Mouse (Mus musculus) frontal cortex, postnatal 25 days (tissue): ENCODE data around the gene Tcerg1l.

Experiments
- DNase-seq, 2 experiments: peaks; one replicate each; pipeline ENCODE4 v3.0.0; 2022; ENCODE audit warnings: low spot score in 2 of 2

The Tcerg1l gene

DNA sequence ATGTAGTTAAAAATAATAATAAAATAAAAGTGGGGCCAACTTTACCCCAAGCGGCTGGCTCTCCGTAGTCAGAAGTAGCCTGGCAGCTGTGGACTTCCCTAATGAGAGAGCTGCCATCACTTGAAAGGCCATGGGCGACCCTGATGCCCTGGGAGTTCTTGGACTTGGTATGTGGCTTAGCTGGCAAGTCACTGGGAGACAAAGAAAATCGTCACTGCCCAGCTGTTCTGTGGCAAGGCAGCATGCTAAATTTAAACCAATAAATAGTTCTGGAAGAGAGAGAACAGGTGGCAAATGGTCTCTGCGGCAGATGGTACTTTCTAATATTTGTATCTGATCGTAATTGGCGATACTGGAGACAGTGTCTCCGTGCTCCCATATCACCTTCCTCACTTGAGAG, 40.1 kb downstream of the Tcerg1l start:
- DNase-seq, result no peak

DNA sequence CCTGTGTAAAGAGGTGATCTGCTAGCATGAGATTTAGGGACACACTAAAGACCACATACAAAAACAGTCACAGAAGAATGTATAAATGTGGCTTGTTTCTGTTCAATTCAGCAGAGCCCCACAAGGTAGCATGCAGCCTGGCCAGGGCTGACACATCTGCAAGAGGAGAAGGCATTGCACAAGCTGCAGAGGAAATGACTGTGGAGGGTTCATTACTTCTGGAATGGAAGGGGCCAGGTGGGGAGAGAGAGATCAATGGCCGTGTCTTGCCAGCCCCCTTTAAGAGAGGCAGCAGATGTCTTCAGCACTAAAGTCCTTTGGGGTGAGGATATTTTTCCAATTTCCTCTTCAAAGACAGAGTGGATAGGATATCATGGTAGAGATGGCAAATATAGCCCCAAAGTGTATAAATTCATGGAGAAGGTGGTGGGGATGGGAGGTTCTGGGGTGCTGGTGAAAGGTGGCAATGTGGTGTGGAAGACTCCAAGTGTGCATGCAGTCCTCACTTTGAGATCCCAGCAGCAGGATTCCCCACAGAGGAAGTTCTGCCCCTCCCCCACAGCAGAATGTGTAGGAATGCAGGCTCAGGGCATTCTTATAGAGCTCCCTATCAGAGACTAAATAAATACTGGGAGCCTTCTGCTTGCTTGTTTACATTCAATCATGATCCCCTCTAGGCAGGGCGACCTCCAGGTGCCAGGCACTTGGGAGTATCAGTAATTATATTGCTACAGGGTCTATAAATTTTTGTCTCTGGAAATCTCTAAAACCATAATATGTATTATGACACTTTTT, 40.7 kb downstream of the Tcerg1l start:
- no peak for DNase-seq

DNA sequence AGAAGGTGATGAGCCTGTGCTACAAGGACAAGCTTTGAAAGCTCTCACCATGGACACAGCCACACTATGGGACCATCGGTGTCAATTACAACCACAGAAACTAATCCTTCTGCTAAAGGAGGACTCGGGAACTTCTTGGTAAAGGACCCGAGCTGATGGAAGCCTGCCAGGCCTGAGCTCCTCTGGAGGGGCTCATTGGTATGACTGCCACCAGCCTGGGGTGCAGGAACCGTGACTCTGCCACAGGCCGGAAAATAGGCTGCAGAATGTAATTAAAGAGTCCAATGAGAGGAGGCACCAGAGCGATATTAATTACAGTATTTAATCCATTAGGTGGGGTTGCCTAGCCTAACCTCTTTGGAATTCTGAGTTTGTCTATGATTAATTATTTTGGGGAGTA, 52.1 kb downstream of the Tcerg1l start:
- DNase-seq, result no peak

DNA sequence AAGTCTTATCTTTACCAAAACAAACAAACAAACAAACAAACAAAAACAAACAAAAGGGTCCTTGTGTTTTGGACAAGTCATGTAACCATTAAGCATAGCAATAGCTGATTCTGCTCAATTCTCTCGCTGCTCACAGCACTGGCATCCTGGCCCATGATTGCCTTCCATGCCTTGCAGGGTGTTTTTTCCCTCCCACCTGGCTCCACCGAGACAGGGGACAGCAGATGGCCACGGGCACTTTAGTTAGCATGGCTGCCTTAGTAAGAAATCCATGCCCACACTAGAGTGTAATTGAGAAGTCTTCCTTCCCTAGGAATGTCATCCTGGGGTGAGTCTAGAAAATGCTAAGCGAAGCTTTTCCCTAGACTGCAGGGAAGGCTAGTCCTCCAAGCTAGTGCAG, 59.1 kb downstream of the Tcerg1l start:
- no peak for DNase-seq

DNA sequence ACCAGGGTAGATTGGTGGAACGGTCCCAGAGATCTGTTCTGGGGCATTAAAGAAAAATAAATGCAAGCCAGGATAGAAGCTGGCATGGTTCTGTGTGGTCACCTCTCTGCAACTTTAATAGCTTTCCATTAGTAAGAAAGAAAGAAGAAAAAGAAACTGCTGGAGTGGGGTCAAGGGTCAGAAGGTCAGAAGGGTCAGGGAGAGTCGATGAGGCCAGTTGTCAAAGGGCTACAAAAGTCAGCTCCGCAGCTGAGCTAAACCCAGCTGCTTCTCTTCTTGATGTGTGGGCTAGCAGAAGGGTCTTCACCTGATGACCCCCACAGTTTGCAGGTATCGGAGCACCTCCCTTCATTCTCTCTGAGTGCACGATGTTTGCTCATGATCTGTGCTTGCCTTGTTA, 59.6 kb downstream of the Tcerg1l start:
- no peak for DNase-seq

DNA sequence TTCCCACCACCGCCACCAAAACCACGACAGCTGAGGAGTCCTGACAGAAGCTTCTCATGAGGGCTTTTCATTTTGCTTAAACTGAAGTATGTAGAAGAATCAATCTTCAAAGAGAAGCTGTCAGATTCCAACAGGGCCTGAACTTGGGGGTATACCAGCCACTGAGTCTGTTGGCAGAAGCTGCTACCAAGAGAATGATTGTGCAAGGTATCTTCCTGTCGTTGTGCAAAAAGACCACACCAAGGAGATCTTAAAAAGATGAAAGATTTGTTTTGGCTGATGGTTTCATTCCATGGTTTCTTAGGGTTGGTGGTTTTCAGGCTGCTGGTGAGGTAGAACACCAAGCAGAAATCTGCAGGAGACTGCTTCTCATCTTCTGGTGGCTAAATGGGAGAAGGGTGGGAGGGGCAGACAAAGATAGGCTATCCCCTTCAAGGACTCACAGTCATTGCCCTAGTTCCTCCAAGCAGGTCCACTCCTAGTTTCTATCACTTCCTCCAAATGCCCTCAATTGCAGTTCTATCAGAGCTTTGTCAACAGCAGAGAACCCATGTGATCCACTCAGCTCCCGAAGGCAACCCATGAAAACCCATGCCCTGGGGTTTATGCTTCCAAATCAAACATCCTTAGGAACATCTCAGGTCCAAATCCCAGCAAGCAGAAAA, 64.9 kb downstream of the Tcerg1l start:
- DNase-seq, result no peak

DNA sequence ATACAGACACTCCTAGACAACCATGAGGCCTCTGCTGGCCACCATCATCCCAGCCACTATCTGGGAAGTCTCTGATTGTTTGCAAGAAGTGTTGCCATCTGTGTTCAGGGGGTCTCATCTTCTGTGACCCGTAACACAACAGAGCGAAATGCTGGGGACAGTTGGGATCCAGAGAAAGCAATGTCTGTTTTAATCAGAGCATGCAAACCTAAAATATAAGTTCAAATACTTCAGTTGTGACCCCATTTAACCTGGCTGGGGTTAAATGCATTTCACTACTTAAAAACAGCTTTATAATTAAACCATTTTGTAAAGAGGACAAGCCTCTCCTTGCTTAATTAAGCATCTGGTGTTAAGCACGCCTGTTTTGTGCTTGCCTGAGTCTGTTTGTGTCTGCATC, 66.3 kb downstream of the Tcerg1l start:
- no peak for DNase-seq

DNA sequence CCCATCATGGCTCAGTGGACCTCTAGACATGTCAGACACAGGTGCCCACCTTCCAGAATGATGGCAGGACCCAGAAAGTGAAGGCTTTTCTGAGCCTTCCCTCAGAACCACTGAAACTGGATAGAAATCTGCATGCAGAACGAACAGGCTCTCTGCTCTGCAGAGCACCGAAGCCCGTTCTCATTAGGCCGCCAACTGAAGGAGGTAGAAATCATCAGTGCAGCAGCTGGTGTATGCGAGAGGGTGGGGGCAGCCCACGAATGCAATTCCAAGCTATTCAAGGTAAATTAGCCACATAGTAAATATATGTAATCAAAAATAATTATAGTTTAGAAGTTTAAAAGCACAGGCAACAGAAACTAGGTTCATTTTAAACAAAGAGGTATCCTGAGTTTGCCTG, 68.9 kb downstream of the Tcerg1l start:
- DNase-seq, result no peak

DNA sequence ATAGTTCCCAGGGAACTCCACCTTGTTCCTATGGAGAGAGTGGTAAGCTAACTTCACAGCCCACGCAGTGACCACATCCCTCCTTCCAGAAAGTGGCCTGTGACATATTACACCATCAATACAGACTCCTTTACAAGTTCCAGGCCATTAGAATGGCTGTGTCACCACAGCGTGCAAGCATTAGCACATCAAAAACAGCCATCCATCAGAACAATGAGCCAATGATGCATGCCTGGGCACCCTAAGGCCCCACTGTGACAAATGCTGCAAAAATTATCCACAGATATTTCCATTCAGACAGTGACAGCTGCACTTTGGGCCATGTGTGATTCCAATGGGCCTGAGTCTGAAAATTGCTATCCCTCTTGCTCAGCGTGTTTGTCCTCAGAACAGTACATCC, 70.8 kb downstream of the Tcerg1l start:
- DNase-seq, result no peak

DNA sequence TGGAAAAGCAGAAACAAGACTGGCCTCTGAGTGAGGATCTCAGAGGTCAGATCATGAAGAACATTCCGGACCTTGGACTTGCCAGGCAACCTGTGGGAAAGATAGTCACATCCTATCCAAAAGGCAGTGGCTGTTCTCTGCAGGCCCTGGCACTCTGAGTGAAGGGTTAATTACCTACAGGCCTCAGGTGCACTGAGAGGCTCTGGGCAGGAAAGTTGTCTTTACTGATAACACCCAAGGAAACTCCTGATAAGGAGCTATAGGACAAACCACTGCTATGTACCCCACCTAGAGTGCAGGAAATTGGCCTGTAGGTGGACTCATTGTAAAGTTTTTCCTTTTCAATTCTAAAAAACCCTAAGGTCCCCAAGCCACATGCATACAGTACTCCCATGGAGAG, 83.8 kb downstream of the Tcerg1l start:
- DNase-seq, result no peak

DNA sequence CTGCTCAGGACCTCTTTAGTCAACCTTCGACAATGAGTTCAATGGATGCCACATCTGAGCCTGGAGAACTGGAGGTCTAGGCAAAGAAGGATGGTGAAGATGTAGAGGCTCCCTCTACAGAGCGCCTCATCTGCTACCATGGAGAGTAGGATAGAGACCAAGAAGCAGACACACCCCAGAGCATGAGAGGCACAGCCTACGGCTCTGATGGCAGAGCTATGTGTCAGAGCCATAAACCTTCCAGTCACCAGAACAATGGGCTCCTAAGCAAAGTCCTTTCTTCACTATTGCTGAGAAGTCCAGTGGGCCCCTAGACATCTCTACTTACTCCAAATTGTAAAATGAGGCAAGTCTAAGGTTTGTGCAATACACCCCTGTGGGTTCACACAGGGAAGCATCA, 91.4 kb downstream of the Tcerg1l start:
- no peak for DNase-seq

DNA sequence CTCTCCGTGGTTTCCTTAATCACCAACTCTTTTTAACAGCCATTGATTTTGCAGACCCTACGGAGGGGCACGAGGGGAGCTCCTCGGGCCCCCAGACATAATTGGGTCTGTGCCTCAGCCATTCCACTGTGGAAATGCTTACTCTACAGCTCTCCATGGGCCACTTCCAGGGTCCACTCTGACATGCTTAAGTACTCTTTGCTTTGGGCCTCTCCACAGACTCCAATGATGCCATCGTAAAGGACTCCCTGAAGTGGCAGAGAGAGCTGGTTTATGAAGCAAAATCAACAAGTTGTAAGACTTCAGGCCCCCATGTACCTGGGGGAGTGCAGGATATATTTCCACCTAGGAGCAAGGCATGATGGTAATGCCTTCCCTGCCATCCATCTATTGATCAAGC, 112.7 kb downstream of the Tcerg1l start:
- no peak for DNase-seq

DNA sequence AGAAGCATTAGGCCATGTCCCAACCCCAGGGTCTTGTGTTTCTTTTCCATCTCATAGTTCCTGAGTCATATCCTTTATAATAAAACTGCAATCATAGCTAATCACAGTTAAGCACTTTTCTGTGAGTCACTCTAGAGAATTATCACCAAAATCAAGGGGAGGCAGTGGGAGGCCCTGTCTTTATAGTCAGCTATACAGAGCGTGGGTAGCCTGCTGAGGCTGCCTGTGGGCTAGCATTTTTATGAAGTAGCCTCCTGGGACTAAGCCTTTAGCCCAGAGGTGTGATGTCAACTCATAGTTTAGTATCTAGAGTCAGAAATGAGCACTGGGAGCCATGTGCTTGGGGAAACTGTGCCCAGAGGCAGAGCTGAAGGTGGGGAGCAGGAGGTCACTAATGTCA, 122.3 kb downstream of the Tcerg1l start:
- DNase-seq, result no peak

DNA sequence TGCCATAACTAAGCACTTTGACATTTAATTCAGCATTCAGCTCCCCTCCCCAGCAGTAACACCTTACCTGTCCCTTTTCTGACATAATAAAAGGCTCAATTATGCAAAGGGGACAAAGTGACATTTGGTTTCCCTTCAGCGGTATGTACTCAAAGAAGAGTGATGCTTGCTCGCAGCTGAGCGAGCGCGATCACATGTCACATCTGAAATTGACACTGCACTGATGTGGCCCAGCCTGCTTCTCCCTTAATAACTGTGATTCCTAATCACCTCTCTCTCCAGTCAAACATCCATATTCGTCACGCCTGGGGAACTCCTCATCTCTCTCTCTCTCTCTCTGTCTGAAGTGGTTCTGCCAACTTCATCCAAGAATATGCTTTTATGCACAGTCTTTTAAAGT, 126.2 kb downstream of the Tcerg1l start:
- DNase-seq, result no peak

DNA sequence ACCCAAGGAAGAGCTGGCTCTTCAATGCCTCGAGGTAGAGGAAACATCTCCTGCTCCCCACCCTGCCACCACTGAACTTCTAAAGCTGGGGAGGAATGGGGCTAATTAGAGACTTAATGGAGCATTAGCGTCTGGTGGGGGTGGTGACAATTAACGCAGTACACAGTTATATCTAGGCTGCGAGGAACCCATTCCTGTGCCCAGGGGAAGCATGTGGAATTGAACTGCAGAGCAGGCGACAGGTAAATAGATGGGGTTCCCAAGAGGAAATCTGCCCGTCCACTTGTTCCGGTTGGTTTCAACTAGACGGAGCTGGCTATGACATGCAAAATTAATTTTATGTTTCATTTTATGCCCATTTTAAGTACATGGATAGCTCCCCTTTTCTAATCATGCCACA, 128.1 kb downstream of the Tcerg1l start:
- DNase-seq, result no peak

DNA sequence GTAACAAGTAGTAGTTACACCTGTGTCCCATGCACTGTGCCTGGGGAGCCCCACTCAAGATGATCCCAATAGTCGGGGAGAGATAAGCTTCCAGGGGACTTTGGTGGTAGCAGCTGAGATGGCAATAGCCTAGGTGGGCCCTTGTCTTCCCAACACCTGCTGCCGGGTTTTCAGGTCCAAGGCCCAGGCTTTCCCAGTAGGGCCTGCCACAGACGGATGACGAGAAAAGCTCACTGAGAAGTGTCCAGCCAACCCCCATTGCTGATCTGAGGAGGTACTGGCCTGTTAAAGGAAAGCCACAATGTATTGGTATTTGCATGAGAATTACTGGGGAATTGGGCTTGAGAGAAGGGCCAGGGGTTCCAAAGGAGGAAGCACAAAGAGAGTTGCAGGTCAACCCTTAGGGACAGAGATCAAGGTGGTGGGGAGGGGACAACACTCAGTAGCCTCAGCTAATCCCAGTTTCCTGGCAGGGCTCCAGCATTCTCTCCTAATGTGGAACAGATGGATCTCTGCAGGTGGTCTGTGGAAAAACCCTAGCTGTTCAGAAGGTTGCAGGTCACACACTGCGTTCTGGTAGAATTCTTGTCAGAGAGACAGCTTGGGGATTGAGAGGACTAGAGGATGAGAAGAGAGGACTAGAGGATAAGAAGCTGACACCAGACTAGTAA, 129.4 kb downstream of the Tcerg1l start:
- no peak for DNase-seq

DNA sequence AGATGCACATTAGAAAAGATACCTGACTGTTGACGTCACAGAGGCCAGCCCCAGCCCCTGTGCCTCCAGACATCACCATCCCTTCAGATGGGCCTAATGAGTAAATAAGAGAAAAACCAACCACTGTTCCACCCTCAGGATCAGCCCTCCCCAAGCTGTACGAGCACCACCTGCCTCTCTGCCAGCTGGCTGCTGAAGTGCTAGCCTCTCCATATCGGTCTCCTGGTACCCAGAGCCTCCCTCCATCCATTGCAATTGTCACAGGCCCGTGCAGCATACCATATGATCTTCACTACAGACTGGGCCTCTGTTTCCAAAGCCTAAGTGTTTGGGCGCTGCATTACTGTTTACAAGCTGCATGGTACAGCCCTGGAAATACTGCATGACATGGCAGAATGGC, 148.9 kb downstream of the Tcerg1l start:
- no peak for DNase-seq

DNA sequence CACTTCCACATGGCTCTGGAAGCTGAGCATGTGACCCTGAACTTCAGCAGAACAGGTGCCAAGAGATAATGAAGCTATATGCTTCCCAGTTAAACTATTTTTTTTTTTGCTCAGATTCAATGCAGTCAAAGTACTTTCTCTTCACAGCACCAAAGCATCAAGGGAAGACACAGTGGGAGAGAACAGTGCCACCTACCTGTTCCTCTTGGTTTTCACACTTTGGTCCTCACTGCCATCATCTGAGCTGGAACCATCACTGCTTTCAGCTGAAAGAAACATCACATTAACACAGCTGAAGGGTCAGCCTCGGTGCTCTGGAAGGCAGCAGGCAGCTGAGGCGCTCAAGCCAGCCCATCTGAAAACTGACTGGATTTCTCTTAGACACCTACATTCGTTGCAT, 149.4 kb downstream of the Tcerg1l start:
- DNase-seq, result peak in 1 of 2 experiments; percentile 15

DNA sequence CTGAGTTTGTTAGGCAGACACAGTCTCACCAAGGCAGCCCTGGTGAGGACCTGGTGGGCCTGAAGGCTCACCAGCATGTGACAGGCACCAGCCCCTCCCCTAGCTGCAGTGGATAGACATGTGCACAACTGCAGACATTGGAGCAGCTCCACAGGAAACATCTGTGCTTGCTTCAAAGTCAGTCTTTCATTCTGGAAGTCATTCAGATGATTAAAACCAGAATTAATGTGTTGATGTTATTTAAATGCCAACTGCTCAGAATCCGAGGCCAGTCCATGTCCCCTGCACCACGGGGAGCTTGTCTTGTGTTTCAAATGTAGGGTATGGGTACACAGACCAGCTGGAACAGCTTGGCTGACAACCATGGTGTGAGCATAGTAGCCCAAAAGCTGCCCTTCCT, 150.8 kb downstream of the Tcerg1l start:
- no peak for DNase-seq

DNA sequence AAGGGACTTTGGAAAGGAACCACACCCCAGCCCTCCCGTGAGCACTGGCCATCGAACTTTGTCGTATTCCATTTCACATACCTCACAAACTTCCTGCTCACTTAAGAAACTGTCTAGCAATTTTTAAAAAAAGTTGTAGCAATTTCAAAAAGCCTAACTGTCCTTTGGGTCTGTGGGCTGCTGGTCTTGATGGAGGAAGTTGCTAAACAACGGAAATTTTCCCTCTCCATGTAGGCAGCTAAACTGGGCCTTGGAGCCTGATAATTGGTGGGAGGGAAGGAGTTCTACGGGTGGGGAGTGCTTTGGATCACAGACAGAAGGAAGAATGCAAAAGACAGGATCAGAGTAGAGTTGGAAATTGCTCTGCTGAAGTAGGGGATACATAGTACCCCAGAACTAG, 155.3 kb downstream of the Tcerg1l start:
- DNase-seq, result no peak

DNA sequence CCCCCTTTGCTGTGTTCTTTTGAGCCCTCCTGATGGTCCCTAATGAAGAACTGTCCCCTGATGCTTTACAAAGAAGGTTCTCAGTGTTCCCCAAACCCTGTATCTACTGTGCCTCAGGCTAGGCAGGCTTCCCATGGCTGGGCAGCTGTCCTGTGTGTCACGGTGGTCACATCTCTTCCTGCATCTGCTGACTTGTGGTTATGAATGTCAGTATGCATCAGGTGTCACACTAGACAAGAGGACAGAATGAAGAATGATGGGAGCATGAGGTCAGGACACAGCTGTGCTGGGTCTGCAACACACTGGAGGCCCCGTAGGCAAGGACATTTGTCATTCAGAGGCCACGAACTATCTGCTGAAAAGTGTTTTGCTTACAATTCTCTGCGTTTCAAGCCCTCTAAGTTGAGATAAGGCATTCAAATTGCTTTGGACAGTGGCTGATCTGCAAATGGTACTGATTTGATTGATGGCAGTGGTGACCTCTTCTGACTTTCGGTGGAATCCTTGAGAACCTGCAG, 159.8 kb downstream of the Tcerg1l start:
- no peak for DNase-seq

DNA sequence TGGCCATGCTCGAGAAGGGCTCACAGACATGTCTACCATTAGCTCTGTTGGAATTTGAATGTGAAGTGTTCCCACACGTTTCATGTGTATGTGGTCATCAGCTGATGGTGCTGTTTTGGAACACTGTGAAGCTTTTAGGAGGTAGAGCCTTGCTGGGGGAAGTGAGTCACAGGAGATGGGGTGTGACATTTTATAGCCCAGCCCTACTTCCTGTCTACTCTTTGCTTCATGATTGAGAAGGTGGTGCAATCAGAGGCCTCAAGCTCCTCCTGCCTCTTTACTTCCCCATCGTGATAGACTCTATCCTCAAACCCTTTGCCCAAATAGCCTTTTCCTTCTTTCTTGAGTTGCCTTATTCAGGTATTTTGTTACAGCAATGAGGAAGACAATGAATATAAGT, 173.3 kb downstream of the Tcerg1l start:
- DNase-seq, result no peak

DNA sequence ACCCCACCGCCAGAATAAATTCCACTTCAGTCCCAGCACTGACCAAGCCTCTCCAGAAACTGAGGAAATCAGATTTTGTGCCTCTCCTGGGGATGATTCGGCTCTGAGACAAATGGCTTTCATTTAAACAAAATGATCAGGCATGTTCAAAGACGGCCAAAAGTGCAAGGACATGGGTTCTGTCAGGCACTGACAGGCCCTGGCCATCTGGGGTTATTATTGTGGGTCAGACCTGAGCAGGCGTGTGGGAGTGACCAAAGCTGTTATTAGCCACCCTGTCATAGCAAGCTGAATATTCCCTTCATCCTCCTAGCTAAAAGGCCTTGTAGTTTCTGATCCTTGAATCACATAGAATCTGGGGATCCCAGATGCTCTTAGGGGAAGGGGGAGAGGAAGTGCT, 174.6 kb downstream of the Tcerg1l start:
- DNase-seq, result no peak
